Mouse (Mus musculus) frontal cortex, postnatal 25 days (tissue): ENCODE measurements around the gene Nipal1.

Experiments used
- DNase-seq, 2 experiments: peaks; one replicate each; pipeline ENCODE4 v3.0.0; 2022; ENCODE audit warnings: low spot score in 2 of 2

Nipal1 gene

DNA sequence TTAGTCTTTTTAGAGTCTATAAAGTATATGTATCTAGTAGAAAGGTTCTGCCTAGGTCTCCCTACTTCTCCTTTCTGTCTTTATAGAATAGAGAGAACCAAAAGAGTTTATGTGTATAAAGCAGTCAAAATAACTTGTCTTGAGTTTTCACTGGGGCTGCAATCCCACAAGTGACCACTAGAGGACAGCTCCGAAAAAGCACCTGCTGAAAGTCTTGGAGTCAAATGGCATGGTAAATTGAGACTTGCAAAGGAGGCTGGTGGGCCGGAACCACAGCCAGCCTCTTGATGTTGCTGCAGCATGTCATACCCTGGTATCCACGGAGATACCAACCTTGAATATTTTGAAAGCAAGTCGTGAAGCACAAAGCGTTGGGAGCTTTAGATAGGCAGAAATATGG, 17.7 kb downstream of the Nipal1 start:
- DNase-seq, result peak; percentile 37 to 38

DNA sequence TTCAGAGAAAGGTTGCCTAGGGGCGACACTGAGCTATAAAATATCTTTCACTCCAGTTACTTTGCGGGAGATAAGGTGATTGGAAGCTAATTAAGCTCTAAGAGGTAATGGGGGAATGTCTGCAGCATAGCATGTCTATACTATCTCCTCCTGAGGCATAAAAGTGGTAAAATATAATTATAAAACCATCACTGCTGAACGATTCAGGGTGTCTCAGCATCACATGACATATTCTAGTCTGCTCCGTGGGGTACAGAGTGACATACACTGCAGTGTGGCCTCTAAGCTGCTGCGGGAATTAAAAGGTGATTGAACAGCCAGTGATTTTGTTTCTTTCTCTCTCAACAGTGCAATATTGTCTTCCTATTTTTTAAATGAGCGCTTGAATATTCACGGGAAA, 18.8 kb downstream of the Nipal1 start:
- DNase-seq, result no peak

DNA sequence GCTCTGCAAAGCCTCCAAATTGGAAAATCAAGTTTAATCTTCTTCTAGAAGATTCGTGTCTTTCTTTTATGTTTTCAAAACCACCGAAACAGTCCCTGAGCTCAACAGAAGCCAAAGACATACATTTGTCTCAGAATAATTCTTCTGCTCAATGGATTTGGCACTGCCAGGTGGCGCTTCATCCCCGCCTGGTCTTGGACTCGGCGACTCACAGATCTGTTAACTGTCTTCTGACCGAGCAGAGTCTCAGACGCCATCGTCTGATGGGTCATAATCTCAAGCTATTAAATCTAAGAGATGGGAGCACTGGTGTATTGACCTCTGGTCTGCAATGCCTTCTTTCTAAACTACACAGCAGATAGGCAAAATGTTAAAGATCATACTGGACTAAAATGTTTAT, 20.8 kb downstream of the Nipal1 start:
- no peak for DNase-seq

DNA sequence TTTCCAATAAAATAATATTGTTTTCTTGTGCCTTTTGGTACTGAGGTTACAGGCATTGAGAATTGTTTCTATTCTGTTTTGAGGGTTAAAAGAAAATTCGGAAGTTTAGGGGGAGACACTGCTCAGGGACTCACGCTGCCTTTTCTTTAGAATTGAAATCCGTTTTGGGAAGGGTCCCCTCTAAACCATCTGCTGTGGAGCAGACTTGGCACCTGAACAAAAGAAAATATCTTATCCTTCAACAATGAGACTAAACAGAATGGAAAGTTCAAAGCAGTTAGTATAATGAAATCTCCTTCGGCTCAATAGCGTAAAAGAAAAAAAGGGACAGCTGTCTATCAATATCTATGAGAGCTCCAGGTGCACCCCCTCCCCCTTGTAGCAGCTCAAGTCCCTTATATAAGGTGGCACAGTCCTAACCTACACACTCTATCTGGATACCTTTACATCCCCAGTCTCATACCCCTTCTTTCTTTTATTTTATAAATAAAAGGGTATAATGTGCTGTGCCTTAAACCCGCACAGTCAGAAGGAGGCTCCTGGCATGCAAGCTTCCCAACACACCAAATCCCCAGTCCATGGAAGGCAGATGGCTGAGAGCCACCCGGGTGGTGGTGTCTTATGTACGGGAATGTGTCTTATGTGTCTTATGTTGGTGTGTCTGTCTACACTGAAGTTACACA, 23.6 kb downstream of the Nipal1 start:
- DNase-seq, result no peak

DNA sequence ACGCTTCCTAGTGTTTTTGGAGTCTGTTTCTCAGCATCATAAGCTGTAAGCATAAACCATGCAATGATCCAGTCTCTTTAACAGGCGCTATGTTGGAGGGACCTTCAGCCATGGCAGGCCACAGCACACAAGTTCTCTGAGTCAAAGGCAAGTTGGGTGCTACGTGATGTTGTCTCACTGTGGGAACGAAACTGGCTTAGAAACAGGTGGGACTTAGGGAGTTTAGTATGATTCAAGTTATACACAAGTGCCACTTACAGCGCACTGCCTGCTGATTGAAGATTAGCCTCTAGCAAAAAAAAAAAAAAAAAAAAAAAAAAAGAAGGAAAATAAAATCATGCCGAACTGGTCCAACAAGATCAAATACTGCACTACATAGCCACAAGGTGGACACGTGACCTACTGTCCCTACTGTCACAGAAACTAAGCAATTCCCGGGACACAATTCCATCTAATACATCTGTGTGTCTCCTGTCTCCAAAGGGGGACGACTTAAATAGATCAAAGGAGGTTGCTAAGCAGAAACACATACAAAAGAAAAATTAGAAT, 27.5 kb downstream of the Nipal1 start:
- no peak for DNase-seq

DNA sequence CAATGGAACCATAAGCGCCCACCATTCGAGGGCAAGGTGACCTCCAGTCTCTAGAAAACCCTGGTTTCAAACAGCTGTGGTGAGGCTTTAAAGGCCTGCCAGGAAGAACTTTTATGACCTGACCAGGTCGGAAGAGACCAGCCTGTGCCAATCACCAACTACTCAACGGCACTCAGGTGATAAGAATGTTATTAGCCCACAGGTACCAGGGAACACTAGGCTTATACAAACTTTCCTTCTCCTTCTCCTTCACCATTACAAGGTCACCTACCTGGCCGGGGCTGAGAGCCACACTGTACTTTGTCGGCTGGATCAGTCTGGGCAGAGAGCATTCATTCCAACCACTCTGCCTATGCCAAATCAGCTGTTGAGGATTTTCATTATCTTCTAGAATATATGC, 33.9 kb downstream of the Nipal1 start:
- no peak for DNase-seq

DNA sequence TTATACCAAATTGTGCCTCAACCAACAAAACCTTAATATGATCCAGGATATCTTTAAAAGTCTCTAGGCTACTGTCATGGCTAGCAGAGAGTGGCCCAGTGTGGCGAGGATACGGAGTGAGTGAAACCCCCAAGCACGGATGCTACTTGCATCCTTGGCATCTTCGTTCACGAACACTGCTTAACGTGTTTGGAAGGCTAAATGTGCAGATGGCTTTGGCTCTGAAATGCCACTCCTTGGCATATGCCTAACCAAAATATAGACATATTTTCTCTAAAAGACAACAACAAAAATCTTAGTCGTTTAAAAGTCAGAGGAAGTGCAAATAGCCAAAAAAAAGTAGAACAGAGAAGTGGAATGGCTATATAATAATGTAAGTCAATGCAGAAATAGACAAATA, 42.0 kb downstream of the Nipal1 start:
- no peak for DNase-seq

DNA sequence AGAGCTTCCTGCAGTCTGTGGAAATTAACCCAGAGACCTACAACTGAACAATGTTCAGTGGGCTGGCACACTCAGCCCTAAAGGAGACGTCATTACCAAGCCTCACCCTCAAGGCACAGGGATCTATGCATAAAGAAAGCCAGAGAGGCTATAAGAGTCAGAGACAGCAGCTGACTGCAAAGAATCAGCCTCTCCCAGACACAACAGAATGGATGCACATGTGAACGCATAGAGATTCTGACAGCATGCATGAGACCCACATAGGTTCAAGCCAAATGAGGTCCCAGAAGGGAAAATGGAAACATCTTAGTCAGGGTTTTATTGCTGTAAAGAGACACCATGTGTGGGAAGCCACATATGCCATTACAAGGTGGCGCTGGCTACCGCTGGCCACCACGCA, 42.9 kb downstream of the Nipal1 start:
- DNase-seq, result no peak

DNA sequence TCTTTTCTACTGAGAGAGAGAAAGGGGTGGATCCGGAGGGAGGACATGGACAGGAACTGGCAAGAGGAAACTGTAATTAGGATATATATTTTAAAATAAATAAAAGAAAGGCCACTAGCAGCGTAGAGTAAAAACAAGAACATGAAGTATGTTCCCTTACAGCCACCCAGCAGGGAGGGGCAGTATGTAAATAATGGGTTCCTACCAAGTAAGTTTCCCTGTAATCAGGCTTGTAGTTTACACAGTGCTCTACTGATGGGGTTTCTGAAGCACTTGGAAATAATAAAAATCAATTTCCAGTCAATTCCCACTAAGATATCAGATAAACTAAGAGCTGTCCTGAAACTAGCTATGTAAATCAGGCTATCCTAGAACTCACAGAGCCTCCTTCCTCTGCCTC, 47.1 kb downstream of the Nipal1 start:
- DNase-seq, result no peak

DNA sequence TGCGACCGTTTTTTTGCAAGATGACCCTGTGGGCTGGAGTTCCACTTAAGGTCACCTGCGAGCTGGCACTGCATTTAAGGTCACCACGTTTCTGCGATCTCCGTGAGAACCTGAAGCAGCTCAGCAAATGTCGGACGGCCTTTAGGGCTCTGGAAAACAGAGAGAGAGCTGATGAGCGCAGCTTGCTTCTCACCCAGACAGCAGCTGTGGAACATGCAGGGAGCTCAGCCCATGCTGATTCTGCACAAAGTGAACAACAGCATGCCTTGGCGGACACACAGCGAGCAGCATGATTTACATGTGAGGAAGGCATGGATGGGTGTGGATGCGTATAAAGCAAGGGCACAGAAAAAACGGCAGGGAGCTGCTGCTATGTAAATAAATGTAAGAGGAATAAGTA, 48.9 kb downstream of the Nipal1 start:
- no peak for DNase-seq

DNA sequence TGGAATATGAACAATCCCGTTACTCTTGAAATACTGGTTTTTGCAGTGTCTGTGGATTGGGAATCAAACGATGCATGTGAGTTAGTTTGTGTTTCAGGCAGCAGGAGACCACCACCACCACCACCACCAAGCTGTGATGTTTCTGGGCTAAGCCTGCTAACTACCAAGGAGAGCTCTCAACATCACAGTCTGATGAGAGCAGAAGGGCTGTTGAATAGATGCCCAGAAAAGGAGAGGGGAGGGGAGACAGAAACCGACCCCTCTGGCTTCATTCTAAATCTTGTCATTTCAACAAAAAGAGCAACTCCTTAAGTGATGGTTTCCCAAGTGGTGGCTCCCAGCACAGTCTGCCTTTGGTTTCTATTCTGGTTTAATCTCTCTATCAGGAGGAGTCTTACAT, 50.7 kb downstream of the Nipal1 start:
- DNase-seq, result no peak

DNA sequence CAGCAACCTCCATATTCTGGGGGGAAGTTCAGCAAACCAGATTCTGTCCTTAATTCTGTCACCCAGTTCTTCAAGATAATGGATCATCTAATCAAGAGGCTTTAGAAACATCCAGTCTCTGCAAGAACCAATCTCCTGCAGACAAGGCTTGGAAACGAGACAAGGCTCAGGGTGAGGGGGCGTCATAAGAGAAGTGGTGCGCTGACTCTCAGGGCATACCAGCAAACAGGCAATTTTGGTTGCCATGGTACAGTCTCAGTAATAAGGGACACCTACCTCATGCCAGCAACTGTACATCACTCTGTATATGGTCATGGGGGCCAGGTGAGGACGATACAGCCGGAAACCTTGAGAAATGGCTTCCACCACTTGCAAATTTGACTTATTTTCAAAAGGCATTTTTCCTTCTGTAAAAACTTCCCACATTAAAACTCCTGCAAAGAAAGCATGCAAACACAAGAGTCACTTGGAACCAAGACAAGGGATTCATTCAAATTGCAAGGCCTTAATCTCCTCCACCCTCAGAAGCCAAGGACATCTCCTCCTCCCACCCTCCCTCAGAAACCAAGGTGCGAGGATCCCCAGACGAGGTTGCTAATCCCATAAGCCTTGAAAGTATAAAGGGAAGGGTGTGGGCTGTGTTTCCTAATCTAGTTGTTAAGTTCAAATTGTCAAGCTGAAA, 51.4 kb downstream of the Nipal1 start:
- no peak for DNase-seq

DNA sequence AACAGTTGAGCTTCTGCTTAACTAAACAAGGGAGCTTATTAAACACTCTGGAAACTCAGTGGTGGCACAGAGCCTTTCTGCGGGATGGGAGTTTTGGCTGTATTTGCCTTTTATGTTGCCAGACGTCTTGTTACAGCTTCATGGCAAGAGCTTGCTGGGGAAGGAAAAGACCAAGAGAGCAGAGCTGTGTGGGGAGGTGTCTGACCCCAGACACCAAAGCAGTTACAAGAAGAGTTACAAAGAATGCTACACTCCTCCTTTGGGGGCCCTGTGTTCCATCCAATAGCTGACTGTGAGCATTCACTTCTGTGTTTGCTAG, 51.9 kb downstream of the Nipal1 start:
- DNase-seq, result no peak

DNA sequence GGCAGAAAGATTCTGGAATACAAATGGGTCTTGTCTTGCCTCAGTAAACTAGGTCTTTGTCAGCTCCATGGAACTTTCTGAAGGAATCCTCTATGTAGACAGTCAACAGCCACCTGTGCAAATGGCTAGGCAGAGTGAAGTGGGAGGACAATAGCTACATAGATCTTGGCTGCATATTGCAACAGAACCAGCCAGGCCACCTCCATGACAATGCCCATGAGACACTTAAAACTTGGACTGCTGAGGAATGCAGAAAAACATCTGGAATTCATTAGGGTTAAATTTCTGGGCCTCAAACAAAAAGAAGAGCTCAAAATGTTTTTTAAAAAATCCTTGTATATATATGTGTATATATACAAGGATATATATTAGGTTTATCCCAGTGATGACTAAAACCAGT, 54.6 kb downstream of the Nipal1 start:
- no peak for DNase-seq

DNA sequence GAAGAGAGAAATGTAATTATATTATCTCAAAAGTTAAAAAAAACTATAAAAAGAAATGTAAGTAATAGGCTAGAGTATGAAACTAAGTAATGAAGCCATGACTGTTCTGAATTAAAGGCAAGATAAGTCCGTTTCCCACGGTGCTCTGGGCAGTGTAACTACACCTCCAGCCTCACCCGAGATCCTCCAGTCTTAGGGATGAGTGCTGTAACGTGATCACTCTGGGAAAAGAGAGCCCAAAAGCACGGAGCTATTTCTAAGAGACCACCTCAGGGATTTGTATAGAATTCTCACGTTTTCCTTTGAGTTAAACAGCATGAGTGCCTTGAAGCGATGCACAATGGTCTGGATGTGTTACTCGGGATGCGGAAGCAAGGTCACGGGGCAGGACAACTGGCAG, 58.5 kb downstream of the Nipal1 start:
- DNase-seq, result no peak

DNA sequence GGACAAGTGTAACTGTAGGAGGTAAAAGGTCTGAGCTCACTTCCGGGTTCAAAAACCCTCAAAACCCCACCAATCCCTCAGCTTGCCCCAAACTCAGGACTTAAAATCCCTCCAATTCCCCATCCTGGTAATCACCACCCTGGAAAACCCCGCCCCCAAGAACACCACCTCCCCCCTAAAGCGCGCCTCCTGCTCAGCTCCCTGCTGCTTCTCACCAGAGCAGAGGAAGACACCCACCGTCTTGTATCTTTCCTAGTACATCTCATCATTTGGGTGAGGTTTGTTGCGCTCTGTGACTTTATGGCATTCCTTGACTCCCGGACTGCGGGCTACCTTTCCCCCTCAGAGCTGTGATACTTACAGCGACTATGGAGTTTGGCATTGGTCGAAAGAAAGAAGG, 59.1 kb downstream of the Nipal1 start:
- DNase-seq, result no peak

DNA sequence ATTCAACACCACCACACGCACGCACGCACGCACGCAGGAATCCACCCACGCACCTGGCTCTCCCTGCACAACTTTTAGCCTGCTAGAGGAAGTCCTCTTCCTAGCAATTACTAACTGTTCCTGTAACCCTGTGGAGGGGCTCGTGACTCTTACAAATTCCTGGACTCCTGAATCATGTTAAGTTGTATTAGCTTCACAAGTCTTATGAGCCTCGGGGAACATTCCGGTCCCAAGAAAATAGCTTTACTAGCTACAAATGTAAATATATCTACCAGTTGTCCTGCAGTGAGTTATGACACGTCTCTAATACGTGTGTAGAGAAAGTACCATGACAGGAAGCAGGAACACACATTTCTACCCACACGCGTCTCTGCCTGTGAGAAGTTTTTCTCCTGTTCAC, 61.9 kb downstream of the Nipal1 start:
- no peak for DNase-seq

DNA sequence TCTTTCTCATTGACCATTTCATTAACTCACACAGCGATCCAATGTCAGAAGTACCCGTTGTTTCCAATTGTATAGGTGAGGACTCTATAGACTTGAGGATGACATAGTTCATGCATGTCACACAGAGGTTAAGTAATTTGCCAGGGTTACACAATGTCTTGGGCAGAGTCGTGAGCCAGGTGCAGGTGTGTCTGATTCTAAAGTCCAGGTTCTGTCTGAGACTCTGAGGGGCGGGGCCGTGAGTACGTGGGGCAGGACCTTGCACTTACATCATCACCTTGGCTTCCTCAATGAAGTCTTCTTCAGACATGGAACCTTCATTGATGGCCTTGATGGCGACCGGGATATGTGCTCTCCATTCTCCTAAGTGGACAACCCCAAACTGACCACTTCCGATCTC, 62.4 kb downstream of the Nipal1 start:
- DNase-seq, result no peak

DNA sequence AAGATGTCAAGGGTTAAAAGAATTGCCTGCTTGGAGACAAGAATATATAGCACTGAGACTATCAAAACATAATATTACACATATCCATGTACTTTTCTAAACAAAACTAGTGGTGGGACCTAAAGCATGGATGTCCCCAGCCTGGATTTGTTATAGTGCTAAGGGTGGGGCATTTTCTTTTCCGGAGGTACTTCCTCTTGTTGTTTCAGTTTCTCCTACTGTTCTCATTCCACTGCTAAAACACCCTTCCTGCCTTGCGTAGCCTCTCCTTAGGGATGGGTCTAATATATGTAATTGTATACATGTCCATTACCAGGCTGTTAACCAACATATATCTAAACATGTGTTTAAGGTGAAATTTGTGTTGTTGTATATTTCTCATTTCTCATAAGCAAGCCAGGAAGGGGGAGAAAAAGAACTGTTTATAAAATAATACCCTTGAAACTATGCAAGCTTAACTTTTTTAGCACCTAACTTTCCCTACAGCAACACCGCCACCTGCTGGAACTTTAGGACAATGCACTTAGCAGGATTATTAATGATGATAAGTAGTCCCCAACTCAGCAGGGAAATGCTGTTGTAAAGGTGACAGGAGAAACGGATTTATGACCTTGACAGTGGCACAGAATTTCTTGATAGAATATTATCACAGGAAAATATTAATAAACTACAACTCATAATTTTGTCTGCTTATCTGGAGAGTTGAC, 63.1 kb downstream of the Nipal1 start:
- peak; percentile 36 to 59 for DNase-seq

DNA sequence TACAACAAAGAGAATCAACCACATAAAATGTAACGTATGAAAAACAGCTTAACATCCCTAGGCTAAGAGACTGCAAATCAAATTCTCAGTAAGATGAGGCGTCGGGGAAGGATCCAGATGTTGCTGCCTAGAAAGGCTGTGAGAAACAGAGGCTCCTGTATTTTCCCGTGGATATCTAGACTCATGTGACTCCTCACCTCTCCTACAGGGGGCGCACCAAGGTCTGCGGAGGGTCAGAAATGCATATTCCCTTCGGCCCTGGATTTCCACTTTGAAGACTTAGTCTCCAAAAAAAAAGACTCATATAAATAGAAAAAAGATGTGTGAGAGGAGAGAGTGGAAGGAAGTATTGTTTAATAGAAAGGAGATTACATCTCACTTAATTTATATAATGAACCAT, 73.0 kb downstream of the Nipal1 start:
- DNase-seq, result no peak
